Mouse (Mus musculus) large intestine, adult 2 months (tissue): Measurements from ENCODE around the gene Chst3. TPM values are rescaled to one million over a fixed set of nuclear protein-coding genes. Genes with fewer than 3 reads are reported as not detected.
"Not testable (repeated sequence)": the region's sequence is repeated elsewhere in the genome, so short reads cannot be mapped to it uniquely, and the experiment has no call there.

Experiments
- DNase-seq: peaks from one replicate; pipeline ENCODE4 v3.0.0-alpha.2; 2012; ENCODE audit warnings: low read depth, low spot score
- WGBS: fragments of 180-500 bp; shearing (Covaris S2); methylation state at CpG from one replicate; pipeline ENCODE4 v1.1.7; 2018; 5-methylcytosine and 5-hydroxymethylcytosine counted together
- polyA plus RNA-seq: library from polyadenylated mRNA; depleted of rRNA; stranded (reverse); fragments of >200 nt; gene quantifications from 2 replicates; pipeline ENCODE4 v1.2.3, GENCODE M21; 2012; rRNA removed

The Chst3 gene
- polyA plus RNA-seq: 3.1 and 3.3 TPM in 2 replicates

DNA sequence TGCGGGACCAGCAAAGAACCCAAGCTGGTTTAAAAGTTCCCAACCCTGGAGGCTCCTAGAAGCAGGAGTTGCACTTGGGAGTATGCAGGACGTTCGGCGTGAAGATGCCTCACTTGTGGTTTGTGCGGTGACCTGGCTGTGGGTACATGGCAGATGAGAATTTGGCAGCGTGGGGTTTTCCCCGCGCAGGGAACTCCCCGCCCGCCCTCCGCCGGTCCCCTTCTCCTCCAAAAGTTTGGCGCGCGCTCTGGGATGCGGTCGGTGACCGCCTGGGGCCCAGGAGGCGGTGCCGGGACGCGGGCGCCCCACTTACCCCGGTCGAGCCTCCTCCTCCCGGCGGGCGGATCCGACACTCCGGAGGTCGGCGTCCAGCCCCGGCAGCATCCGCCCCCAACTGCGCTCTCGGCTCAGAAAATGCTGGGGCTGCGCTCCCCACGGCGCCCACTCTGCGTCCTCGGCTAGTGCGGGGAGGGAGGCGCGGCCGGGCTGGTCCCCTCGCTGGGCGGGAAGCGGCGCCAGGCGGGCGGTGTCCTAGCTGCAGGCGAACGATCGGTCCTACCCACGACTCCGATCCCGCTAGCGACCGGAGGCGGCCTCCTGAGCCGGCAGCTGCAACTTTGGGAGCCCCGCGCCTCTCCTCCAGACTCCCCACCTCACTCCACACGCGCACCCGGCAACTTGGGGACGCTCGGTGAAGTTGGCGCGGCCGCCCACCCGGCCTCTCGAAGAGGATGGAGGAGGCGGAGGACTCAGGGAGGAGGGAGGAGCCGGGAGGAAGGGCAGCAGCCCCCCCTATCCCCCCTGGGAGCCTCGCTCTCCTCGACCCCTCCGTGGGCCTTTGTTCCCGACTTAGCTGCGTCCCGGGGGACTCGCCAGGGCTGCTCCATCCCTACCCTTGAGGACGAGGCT is at the start of gene Chst3:
Gene Chst3, minus strand, starts transcription at position 670 of the 909 bp plus-strand sequence.
- no peak for DNase-seq

DNA sequence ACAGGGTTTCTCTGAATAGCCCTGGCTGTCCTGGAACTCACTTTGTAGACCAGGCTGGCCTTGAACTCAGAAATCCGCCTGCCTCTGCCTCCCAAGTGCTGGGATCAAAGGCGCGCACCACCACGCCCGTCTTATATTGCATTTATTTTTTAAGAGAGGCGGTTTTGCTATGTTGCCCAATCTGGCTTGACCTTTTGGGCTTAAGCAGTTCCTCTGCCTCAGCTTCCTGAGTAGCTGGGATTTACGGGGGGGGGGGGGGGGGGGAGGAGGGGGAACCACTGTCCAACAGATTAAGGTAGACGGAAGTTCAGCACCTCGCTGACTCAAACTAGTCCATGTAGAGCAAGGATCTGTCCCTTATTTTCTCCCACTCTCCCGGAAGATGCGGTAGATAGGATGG is 49.7 kb upstream of the Chst3 start:
- no peak for DNase-seq

More for the DNA sequence above, at the start of gene Chst3:
- WGBS: 2% methylated on average over 83 of the region's 83 CpGs

DNA sequence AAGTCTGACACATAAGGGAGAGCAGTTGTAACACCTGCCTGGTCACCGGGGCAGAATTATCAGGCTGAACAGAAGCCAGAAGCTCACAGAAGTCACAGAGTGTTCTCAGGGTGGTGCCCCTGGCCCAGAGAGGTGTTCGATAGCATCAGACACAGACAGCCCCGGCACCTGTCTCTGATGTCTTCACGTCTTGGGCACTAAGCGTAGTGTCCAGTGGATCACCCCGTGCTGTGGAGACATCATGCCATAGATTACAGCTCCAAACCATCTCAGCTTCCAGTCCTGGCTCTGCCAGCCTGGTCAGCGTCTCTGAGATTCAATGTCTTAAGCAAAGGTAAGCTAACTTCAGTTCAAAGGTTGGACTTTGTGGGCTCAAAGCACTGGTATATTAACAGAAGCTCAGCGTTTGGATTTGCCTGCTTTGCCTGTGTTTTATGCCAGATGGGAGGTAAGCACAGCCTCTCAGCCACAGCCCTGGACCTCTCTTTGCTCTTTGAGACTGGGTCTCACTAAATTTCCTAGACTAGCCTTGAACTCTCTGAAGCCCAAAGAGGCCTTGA is 47.9 kb upstream of the Chst3 start:
- DNase-seq: no peak
- 73% methylated on average over 8 of the region's 8 CpGs for whole genome bisulfite sequencing

More for the DNA sequence above, 49.7 kb upstream of the Chst3 start:
- 78% methylated on average over 11 of the region's 11 CpGs for WGBS

DNA sequence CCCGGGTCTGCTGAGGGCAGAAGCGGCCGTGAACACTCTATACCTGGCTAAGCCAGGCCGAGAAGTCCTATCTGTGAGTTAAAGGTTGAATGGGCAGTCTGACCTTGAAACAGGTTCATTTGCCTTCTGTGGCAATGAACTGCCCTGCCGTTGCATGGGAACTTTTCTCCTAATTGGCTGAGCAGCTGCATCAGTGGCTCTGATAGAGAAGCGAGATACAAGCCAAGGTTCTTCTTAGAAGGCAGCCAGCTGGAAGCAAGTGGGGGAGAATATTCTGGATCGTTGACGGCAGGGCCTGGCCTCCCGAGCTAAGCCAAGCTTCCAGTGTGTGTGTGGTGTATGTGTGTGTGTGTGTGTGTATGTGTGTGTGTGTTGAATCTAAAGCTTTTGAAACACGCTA is 46.2 kb upstream of the Chst3 start:
- WGBS: 69% methylated on average over 10 of the region's 10 CpGs
- no peak for DNase-seq

DNA sequence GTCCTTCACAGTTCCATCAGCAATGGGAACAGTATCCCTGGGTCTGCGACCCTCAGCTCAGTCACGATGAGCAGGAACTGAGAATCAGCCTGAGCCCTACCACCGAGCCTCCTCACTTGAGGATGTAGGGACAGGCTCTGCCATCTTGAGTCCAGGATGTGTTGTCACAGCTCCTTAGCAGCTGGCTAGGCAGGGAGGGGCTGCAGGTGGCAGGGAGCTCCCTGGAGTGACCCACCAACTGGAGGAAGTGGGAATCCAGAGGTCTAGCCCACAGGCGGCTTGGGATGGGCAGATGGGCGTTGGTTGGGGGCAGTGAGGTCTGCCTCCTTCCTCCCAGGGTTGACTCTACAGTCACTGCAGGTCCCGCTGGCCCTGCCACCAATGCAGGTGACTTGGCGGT is 44.3 kb upstream of the Chst3 start:
- WGBS: 79% methylated on average over 7 of the region's 7 CpGs
- no peak for DNase-seq

DNA sequence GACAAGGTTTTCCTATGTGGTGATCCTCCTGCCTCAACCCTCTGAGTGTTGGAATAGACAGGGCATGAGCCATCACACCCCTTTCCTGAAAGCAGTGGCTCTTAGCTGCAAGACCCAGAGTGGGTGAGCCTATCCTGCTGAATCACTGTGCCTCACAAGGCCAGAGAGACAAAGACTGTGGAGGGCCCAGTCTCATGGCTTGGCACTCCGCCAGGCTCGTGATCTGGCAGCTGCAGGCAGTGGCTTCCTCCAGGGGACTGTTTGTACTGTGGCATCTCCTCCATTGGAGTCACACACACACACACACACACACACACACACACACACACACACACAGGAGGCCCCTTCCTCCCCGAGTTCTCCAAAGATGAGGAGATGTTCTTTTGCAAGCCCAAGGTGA is 43.3 kb upstream of the Chst3 start:
- WGBS: 14% methylated on average over 3 of the region's 3 CpGs
- no peak for DNase-seq

DNA sequence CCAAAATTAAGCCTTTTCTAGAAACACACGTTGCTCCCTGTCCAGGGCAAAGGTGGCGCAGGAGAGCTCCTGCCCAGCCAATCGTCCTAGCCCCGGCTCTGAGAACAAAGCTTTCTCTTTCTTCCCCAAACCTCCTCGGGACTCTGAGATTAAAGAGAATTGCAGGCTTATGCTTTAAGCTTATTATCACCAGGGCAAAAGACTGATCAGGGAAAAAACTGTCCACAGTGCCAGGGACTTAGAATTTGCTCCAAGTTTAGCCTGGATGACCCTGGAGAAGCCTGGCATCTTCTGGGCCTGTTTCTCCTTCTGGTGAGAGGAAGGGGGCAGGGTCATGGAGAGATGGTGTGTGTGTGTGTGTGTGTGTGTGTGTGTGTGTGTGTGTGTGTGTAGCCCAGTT is 42.5 kb upstream of the Chst3 start:
- 43% methylated on average over 5 of the region's 5 CpGs for WGBS
- no peak for DNase-seq

DNA sequence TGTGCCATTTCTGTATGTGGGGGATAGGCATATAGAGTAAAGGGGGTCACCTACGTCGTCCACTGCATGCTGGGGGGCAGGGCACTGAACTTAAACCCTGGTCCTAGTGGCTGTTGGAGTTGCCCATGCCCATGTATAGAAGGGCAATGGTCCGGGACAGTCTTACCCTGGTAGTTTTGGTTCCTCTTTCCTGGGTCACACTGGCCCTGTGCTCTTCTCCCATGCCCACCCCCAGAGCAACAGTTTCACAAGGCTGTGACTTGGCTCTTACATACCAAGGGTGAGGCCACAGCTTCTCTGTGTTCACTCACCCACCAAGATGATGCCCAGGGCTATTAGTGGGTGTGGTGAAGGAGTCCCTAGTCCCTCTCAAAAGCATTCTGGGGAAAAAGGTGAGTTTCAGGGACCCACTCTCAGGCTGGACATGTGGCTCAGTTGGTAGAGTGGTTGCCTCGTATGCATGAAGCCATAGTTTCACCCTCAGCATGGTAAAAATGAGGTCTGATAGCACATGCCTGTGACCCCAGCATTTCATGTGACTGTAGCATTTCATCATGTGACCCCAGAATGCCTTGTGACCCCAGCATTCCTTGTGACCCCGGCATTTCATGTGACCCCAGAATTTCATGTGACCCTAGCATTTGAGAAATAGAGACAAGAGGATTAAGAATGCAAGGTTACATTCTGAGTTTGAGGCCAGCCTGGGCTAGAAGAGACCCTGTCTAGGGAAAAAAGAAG is 41.7 kb upstream of the Chst3 start:
- WGBS: 80% methylated on average over 5 of the region's 5 CpGs
- no peak for DNase-seq

DNA sequence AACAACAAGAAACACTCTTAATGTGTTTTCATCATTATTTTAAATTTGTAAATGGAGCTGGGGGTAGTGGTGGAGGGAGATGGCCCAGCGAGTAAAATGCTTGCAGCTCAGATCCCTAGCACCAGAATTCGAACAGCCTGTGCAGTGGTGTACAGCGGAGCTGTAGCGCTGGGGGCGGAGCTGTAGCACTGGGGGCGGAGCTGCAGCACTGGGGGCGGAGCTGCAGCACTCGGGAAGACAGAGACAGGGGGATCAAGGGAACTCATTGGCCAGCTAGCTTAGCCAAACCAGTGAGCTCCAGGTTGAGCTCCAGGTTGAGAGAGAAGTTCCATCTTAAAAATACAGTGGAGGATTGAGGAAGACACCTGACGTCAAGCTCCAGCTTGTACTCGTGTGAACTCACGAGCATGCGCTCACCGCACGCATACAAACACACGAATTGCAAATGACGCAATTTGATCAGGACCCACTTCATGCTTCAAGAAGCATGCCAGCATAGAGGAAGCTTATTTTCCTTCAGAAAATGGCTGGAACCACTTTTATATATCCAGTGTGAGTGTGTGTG is 38.3 kb upstream of the Chst3 start:
- 77% methylated on average over 16 of the region's 16 CpGs for WGBS
- DNase-seq: no peak

DNA sequence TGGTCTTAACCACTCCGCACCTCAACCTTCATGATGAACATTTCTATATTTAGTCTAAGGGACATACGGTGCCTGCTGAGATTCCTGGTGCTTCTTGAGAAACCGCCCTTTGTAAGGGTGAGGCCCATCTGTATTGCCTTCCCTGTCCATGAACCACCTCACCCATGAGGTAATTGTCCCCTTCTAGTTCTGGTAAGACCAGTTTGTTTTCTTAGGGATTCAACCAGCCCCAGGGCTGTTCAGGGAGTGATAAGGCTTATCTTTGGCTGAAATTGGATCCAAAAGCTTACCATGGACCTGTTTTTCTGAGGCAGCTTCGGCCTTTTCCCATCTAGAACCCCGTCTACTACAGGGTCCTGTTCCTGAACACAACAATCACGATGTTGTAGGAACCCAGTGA is 37.0 kb upstream of the Chst3 start:
- DNase-seq: no peak
- WGBS: 42% methylated on average over 6 of the region's 6 CpGs

DNA sequence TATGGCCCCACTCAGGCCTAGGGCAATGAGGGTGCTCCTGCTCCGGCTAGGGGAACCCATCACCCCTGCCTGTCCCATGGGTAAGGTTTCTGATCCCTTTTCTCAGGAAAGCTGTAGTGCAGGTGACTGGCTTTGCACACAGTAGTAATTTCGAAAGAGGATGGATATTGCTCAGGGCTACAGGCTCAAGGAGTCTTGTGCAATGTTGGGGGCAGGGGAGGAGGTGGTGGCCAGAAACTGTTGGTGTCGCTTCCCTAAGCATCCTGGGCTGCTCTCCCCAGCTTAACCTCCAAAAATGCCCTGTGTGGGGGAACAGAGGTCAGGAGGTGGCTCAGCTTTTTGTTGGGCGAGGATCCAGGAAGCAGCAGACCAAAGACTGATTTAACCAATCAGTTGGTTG is 33.5 kb upstream of the Chst3 start:
- no peak for DNase-seq
- WGBS: 72% methylated on average over 4 of the region's 4 CpGs

DNA sequence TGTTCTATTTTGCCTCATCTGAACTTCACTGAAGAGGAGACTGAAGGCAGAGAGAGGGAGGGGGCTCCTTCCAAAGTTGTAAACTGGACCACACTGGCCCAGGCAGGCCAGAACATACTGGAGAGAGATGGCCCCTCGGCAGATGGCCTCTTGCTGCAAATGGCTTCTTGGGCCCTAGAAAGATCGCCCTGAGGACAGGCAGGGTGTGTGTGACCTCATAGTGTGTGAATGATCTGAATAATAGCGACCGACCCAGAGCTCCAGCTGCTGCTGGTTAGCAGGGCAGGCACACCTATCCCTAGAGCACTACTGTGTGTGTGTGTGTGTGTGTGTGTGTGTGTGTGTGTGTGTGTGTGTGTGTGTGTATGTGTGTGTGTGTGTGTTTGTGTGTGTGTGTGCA is 33.1 kb upstream of the Chst3 start:
- 60% methylated on average over 4 of the region's 4 CpGs for WGBS
- DNase-seq: no peak

DNA sequence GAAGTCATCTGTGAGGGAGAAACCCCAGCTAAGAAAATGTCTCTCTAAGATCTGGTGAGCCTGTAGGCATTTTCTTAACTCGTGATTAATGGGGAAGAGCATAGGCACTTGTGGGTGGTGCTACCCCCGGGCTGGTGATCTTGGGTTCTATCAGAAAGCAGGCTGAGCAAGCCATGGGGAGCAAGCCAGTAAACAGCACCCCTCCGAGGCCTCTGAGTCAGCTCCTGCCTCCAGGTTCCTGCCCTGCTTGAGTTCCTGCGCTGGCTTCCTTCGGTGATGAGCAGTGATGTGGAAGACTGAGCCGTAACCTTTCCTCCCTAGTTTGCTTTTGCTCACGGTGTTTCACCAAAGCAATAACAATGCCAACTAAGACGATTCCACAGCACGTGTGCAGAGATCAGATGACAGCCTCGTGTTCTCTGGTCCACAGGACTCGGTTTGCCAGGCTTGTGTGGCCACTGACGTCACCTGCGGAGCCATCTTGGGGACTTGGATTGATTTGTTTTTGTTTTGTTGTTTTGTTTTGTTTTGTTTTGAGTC is 31.4 kb upstream of the Chst3 start:
- 86% methylated on average over 13 of the region's 13 CpGs for WGBS
- no peak for DNase-seq

DNA sequence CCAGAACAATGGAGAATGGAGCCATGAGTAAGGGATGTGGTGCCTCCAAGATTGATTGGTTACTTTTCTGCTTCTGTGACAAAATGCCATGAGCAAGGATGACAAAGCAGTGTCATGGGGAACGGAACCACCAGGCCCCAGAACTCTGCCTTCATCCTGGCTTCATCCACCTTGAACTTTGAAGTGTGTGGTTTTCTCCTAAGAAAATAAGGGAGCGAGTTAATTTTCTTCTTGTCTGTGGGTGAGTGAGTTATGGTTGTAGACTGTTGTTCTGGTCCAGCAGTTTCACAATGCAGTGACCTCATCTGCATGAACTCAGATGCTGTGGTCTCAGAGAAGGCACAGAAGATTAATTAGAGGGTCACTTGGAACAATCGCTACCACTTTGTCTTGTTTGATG is 29.3 kb upstream of the Chst3 start:
- WGBS: 76% methylated on average over 3 of the region's 3 CpGs
- DNase-seq: not testable (repeated sequence)

DNA sequence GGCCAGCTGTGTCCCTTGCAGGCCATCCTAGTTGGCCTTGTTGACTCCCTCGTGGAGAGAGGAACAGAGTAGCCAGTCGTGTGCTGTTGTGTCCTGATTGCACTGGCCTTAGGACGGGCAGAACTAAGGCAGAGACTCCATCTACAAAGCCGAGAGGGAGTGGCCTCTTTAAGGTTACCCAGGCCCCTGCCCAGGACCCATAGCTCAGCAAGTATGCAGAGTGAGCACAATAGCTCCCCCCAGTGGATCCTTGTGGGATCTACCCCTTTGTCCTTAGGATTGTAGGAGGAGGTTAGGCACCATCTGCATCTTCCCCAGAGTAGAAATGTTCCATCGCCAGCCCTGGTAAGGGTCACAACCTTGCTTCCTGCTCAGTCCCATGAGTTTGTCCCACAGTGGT is 27.5 kb upstream of the Chst3 start:
- 65% methylated on average over 5 of the region's 5 CpGs for WGBS
- no peak for DNase-seq

DNA sequence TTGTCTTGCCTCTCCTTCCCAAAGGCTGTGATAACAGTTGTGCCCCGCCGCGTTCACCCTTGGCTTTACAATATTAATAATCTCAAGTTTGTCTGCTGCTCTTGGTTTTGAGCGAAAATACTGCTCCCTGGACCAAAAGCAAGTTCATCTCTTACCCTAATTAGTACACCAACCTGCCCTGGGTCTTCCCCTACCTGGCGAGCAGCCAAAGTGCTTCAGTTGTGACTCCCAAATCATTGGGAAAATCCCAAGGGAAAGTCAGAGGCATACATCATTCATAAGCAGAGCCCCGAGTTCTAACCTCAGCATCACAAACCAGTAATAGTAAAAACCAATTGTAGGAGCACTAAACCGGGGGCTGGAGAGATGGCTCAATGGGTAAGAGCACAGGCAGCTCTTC is 26.6 kb upstream of the Chst3 start:
- 76% methylated on average over 7 of the region's 7 CpGs for WGBS
- no peak for DNase-seq

DNA sequence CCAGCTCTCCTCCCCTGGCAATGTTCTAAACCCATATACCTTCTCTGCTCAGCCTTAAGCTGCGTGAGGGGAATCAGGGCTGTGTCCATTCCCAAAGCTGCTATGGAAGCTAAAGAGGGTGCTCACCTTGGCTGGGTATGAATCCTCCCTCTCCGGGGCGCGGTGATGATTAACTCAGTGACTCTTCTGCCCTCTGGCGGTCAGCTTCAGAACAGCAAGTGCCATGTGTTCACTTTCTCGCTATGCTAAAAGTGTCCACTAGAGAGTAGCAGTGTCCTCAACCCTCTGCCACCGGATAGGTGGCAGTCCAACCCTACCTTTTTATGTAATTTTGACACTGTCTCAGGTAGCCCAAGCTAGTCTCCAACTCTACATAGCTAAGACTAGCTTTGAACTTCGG is 26.0 kb upstream of the Chst3 start:
- DNase-seq: peak; percentile 82
- WGBS: 3% methylated on average over 8 of the region's 8 CpGs

DNA sequence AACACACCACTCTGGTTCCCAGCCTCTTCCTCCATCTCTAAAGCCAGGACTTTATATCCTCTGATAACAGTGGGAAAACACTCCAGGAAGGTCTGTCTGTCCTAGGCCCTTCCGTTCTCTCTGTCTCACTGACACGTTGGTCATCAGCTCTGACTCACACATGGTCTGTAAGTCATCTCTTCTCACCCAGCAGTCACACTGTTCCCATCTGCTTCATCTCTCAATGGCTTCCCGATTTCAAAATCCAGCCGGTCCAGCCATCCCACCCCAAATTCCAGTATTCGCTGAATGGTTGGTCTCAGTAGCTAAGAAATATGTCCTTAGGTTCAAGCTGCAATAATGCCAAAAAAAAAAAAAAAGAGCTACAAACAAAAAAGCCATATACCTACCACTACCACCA is 24.9 kb upstream of the Chst3 start:
- WGBS: 76% methylated on average over 5 of the region's 5 CpGs
- no peak for DNase-seq

DNA sequence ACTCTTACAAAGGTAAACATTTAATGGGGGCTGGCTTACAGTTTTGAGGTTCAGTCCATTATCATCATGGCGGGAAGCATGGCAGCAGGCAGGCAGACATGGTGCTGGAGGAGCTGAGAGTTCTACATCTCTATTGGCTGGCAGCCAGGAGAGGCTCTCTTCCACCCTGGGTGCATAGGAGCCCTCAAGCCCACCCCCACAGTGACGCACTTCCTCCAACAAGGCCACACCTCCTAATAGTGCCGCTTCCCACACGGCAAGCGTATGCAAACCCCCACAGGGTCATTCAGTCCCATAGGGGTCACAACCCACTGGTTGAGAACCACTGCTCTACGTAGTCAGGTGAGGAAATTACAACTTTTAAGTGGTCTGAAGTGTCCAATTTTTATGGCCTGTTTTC is 21.4 kb upstream of the Chst3 start:
- no peak for DNase-seq
- 92% methylated on average over 6 of the region's 6 CpGs for WGBS
